Mouse (Mus musculus) E14TG2a.4 (cell line): ENCODE measurements at regions not wholly inside any gene's neighbourhood (a gene's known extent, or its start where the extent isn't known, plus 50 kb on each side); places are given as distances from the start of the nearest gene placed in this dataset.

Source experiments
- H3K27me3 ChIP-seq: 2 replicates; pipeline ENCODE4 v1.6.1; 2014; ENCODE audit warnings: low read length, control low read depth; ENCODE audit not compliant: insufficient read depth
- H3K36me3 ChIP-seq: 2 replicates; pipeline ENCODE4 v1.6.1; 2014; ENCODE audit warnings: low read length, control low read depth; ENCODE audit not compliant: insufficient read depth
- H3K4me1 ChIP-seq: replicated peaks from 2 replicates; pipeline ENCODE4 v1.6.1; 2014; ENCODE audit warnings: low read depth, low read length, control low read depth
- H3K4me3 ChIP-seq: replicated peaks from 2 replicates; pipeline ENCODE4 v1.5.1; 2014; ENCODE audit warnings: mild to moderate bottlenecking, low read length
- H3K9me3 ChIP-seq: 2 replicates; pipeline ENCODE4 v1.6.1; 2014; ENCODE audit warnings: low read length, control low read depth
- CTCF ChIP-seq: conservative IDR thresholded peaks from 2 replicates; pipeline ENCODE4 v1.5.1; 2014; ENCODE audit warnings: low read length
- NANOG ChIP-seq: IDR thresholded peaks from 2 replicates; pipeline ENCODE4 v1.6.1; 2014; ENCODE audit warnings: borderline replicate concordance, low read length, mixed read lengths
- POU5F1 ChIP-seq: IDR thresholded peaks from 2 replicates; pipeline ENCODE4 v1.6.1; 2014; ENCODE audit warnings: low read length, borderline replicate concordance

DNA sequence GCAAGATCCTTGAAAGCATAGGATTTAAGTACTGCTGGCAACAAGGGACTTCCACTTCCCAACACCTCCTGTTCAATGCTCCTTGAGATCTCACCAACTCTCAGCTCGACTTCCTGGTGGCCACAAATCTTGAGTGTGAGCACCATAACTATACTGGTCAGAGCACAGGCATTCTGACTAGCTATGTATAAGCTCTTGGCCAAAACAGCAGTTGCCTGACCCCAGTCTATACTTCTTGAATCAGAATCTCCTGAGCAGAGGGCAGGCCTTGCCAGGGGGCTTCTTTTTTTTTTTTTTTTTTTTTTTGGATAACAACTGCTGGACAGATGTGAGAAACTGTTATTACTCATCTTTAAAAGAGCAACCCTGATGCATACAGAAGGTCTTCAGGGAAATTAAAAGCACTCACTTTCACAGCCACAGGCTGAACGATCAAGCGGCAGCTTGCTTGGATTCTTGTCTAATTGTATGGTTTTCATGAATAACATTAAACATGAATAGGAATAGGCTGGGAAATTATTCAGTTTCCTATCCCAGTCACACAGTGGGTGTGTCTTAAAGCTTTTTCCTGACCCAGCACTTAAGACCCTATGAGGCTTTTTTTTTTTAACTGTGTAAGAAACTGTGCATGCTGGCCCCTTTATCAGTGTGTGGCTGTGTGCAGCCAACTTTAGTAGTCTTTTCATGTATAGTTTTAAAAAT, 193.7 kb upstream of the Mpped2 start:
- Histone ChIP-seq H3K9me3 (no peaks in the 10 kb centered on the region), H3K4me1 (peaks cover 26% of the 10 kb centered on the region), H3K27me3 (no peaks in the 10 kb centered on the region), H3K36me3 (no peaks in the 10 kb centered on the region), H3K4me3 (no peak overlapping the region)
- TF ChIP-seq POU5F1 (no peak), CTCF (no peak), NANOG (no peak)

- TF ChIP-seq CTCF, result no peak
- TF ChIP-seq NANOG, result no peak
- TF ChIP-seq POU5F1, result no peak
- Histone ChIP-seq H3K9me3 (no peaks in the 10 kb centered on the region), H3K4me3 (no peak overlapping the region), H3K27me3 (no peaks in the 10 kb centered on the region), H3K4me1 (peaks cover under 1% of the 10 kb centered on the region; the same call in 1 of the 2 replicates), H3K36me3 (no peaks in the 10 kb centered on the region)
These were observed 188.1 kb upstream of the Mpped2 start for GRCm38 (mm10) chr2:106504933-106505420.

DNA sequence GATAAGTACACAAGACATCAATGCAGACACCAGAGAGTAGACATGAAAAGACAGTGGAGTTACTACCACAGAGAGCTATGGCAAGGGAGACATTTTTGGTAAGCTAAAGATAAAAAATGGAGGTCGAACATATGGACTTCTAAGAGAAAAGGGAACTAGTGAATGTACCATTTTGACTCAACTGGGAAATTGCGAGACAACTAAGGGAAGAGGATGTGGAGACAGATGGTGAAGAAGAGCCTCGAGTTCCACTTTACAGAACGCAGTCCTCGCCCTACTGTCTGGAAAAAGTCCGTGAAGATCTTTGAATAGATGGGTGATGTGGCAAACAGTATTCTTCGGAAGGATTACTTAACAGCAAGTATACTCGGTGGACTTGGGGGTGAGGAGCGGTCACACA, 181.2 kb upstream of the Mpped2 start:
- Histone ChIP-seq H3K9me3 (peaks cover 6% of the 10 kb centered on the region), H3K4me1 (no peaks in the 10 kb centered on the region), H3K27me3 (no peaks in the 10 kb centered on the region), H3K4me3 (no peak overlapping the region), H3K36me3 (no peaks in the 10 kb centered on the region)
- no peak for TF ChIP-seq POU5F1
- no peak for TF ChIP-seq CTCF
- no peak for TF ChIP-seq NANOG

DNA sequence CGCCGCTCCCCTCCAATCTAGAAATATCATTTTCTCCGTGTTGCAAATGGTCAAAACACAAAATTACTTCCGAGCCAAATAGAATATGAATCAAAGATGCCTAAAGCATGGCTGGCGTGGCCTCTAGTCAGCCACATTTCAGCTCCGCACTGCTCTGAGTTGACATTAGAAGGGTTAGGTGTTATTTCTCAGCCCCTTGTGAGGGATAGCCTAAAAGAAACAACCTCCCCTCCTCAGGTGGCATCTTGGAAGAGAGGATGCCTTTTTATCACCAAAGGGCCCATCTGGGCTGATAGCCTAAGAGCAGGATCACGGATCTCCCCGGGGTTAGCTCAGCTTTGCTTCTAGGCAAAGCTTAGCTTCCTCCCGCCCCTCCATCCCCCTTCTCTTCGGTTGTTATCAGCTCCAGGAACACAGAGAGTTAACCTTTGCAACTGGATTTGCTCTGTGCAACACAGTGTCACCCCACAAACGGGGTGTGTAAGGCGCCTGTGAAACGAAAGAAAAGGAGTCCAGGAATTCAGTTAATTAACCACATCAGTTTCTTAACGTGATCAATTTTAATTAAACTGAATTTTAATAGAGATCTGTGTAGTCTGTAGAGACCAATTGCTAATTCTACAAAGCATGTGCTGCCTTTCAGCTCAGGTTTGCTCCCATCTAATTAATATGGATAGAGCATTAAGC, 180.6 kb upstream of the Mpped2 start:
- no peak overlapping the region for H3K4me3 ChIP-seq
- no peaks in the 10 kb centered on the region for H3K27me3 ChIP-seq
- TF ChIP-seq NANOG, result no peak
- TF ChIP-seq CTCF, result no peak
- no peak for TF ChIP-seq POU5F1
- H3K36me3 ChIP-seq, result no peaks in the 10 kb centered on the region
- no peaks in the 10 kb centered on the region for H3K4me1 ChIP-seq
- peaks cover 6% of the 10 kb centered on the region for H3K9me3 ChIP-seq

DNA sequence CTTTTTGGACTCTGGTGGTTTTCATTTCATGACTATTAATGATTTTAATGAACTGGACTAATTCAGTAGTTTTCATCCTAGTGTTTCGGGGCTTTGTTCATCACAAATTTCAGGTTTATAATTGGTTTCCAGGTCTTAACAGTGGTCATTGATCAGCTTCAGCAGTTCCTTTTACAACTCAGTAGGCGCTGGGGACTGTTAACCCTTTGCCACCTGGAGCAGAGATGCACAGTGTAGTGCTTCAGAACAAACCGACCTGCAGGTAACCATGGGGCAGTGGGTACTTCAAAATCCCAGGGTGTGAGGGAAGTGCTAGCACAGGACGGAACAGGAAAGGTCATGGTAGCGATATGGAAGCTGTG, 180.1 kb upstream of the Mpped2 start:
- Histone ChIP-seq H3K4me1 (no peaks in the 10 kb centered on the region), H3K9me3 (peaks cover 6% of the 10 kb centered on the region), H3K27me3 (no peaks in the 10 kb centered on the region), H3K36me3 (no peaks in the 10 kb centered on the region), H3K4me3 (no peak overlapping the region)
- TF ChIP-seq NANOG, result no peak
- TF ChIP-seq POU5F1, result no peak
- TF ChIP-seq CTCF, result no peak

DNA sequence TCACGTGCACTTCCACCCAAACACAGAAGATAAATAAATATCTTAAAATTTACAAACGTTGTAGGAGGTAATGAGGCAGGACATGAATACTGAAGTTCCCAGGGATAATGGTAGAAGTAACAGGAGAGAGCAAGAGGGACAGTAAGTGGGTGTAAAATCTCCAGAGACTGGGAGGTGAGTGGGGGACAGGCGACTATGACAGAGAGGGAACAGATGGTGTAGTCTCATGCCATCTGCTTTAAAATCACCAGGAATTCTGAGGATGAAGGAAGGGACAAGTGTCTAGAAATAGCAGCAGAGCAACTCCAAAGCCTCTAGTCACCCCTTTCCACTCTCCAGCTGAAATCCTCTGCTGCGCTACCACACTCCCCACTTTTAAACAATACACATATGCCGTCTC, 175.8 kb upstream of the Mpped2 start:
- Histone ChIP-seq H3K4me3 (no peak overlapping the region), H3K27me3 (no peaks in the 10 kb centered on the region), H3K36me3 (no peaks in the 10 kb centered on the region), H3K9me3 (peaks cover 6% of the 10 kb centered on the region), H3K4me1 (no peaks in the 10 kb centered on the region)
- TF ChIP-seq POU5F1 (no peak), NANOG (no peak), CTCF (no peak)

- Histone ChIP-seq H3K27me3 (no peaks in the 10 kb centered on the region), H3K4me3 (no peak overlapping the region), H3K36me3 (no peaks in the 10 kb centered on the region), H3K9me3 (no peaks in the 10 kb centered on the region), H3K4me1 (peaks cover 22% of the 10 kb centered on the region)
- TF ChIP-seq POU5F1, result no peak
- TF ChIP-seq CTCF, result no peak
- no peak for TF ChIP-seq NANOG
These were observed 170.1 kb upstream of the Mpped2 start for GRCm38 (mm10) chr2:106522961-106523360.

DNA sequence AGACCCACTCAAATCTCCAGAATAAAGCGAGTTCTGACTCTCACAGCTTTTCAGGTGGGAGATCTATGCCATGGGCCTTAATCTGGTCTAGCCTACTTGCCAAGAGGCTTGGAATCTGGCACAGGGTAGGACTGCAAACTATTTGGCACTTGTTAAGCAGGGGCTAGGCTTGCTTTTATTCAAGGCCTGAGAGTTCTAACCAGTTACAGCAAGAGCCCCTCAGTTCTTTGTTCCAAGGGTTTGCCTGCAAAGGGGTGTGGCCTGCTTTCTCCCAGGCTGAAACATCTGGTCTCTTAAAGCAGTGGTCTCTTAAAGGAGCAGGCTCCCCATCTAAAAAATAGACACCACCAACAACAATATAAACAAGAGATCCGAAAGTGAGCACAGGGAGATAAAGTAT, 166.1 kb upstream of the Mpped2 start:
- TF ChIP-seq POU5F1 (no peak), NANOG (no peak), CTCF (no peak)
- Histone ChIP-seq H3K36me3 (no peaks in the 10 kb centered on the region), H3K4me1 (peaks cover 22% of the 10 kb centered on the region), H3K27me3 (no peaks in the 10 kb centered on the region), H3K9me3 (no peaks in the 10 kb centered on the region), H3K4me3 (no peak overlapping the region)
